Mouse (Mus musculus) CH12.LX (cell line): ENCODE measurements around the gene Fcgr2b.

Source experiments
- CHD2 ChIP-seq: IDR thresholded peaks from 2 replicates; pipeline ENCODE4 v1.6.1; 2011; ENCODE audit warnings: low read length, improper control_type of control experiment
- CTCF ChIP-seq, 2 experiments: IDR thresholded peaks in 1 of 2; conservative IDR thresholded peaks in 1 of 2; 2 replicates each; pipeline ENCODE4 v1.5.1; 2011 to 2012; ENCODE audit warnings: low read depth in 2 of 2, low read length in 2 of 2, improper control_type of control experiment in 1 of 2, inconsistent platforms in 1 of 2, mild to moderate bottlenecking in 1 of 2, moderate library complexity in 1 of 2
- EP300 ChIP-seq: IDR thresholded peaks from 2 replicates; pipeline ENCODE4 v1.6.1; 2011; ENCODE audit warnings: low read length, improper control_type of control experiment
- ETS1 ChIP-seq: conservative IDR thresholded peaks from 2 replicates; pipeline ENCODE4 v1.6.1; 2012; ENCODE audit warnings: low read depth, mild to moderate bottlenecking, inconsistent platforms, low read length, improper control_type of control experiment, moderate library complexity
- HCFC1 ChIP-seq: IDR thresholded peaks from 2 replicates; pipeline ENCODE4 v1.6.1; 2012; ENCODE audit warnings: low read depth, mild to moderate bottlenecking, inconsistent platforms, low read length, improper control_type of control experiment
- MAZ ChIP-seq: IDR thresholded peaks from 2 replicates; pipeline ENCODE4 v1.6.1; 2012; ENCODE audit warnings: low read depth, mild to moderate bottlenecking, inconsistent platforms, low read length, improper control_type of control experiment, moderate library complexity
- MXI1 ChIP-seq: IDR thresholded peaks from 2 replicates; pipeline ENCODE4 v1.6.1; 2011; ENCODE audit warnings: mild to moderate bottlenecking, low read depth, low read length, improper control_type of control experiment
- NELFE ChIP-seq: IDR thresholded peaks from 2 replicates; pipeline ENCODE4 v1.6.1; 2011; ENCODE audit warnings: low read depth, low read length, improper control_type of control experiment
- POLR2A ChIP-seq: IDR thresholded peaks from 2 replicates; pipeline ENCODE4 v1.6.1; 2011; ENCODE audit warnings: low read depth, mild to moderate bottlenecking, improper control_type of control experiment, low read length
- SMC3 ChIP-seq: IDR thresholded peaks from 2 replicates; pipeline ENCODE4 v1.6.1; 2011; ENCODE audit warnings: low read depth, low read length, improper control_type of control experiment
- UBTF ChIP-seq: IDR thresholded peaks from 2 replicates; pipeline ENCODE4 v1.6.1; 2012; ENCODE audit warnings: low read depth, mild to moderate bottlenecking, inconsistent platforms, low read length, improper control_type of control experiment, moderate library complexity
- USF1 ChIP-seq: IDR thresholded peaks from 2 replicates; pipeline ENCODE4 v1.6.1; 2014; ENCODE audit warnings: low read depth, mild to moderate bottlenecking, inconsistent platforms, low read length, improper control_type of control experiment
- ZMIZ1 ChIP-seq: IDR thresholded peaks from 2 replicates; pipeline ENCODE4 v1.6.1; 2012; ENCODE audit warnings: low read depth, mild to moderate bottlenecking, inconsistent platforms, low read length, improper control_type of control experiment

- TF ChIP-seq POLR2A (no peak), CTCF (conservative IDR thresholded peaks at IDR 0.05 in 1 of 2, IDR thresholded peaks at IDR 0.05 in 1 of 2; ENCODE audit: low read depth in 2 of 2, low read length in 2 of 2) (no peak), EP300 (no peak), HCFC1 (no peak), CHD2 (no peak), ETS1 (no peak), NELFE (no peak), USF1 (no peak), MAZ (no peak), SMC3 (no peak), MXI1 (no peak), ZMIZ1 (no peak), UBTF (no peak)
Measured at GRCm38 (mm10) chr1:171017468-171018158, 41.3 kb upstream of the Fcgr2b start.
